7 mouse cellular contexts compared by ENCODE assay signal in genomic region chr4:123342091-123342641, GRCm38 (mm10). TPM values are rescaled to one million over a fixed set of nuclear protein-coding genes. Genes with fewer than 3 reads are reported as not detected.
A peak's percentile ranks its signal among the peaks of the same experiment; 100 is the strongest.
DNase-seq lines count a peak whose midpoint lies in the region; ATAC-seq and TF ChIP-seq lines count a peak whose summit lies in the region.

No protein-coding gene starts in this region.

- peak overlapping the region; percentile 90 for H3K4me2 ChIP-seq in forebrain, embryonic 13.5 days
- H3K4me2 ChIP-seq in liver, embryonic 11.5 days, result peak overlapping the region; percentile 97

- no peaks in the 10 kb centered on the region for H3K36me3 ChIP-seq in spleen, adult 2 months (ENCODE audit: control insufficient read depth, insufficient read depth, low read length)
- H3K36me3 ChIP-seq in forebrain, embryonic 13.5 days (ENCODE audit: poor library complexity, severe bottlenecking), result peaks cover 6% of the 10 kb centered on the region; the same call in 1 of the 2 replicates
- H3K36me3 ChIP-seq in liver, embryonic 11.5 days (ENCODE audit: control insufficient read depth, insufficient read depth, low read length), result no peaks in the 10 kb centered on the region
- H3K36me3 ChIP-seq in small intestine, adult 2 months (ENCODE audit: control insufficient read depth, insufficient read depth, low read length), result no peaks in the 10 kb centered on the region

- DNase-seq in spleen, adult 2 months (ENCODE audit: low read depth in 1 of 2, low spot score in 2 of 2), result no peak
- DNase-seq in spleen, postnatal 36 days (ENCODE audit: low spot score in 2 of 2), result no peak
- DNase-seq in liver, embryonic 11.5 days (ENCODE audit: low spot score), result no peak
- DNase-seq in left cerebral cortex, adult 9 months (ENCODE audit: low spot score in 2 of 2), result no peak
- DNase-seq in c-Kit-positive CD71-positive TER-119-positive erythroid progenitor cells, embryonic 14.5 days (ENCODE audit: low spot score), result no peak

- H3K27me3 ChIP-seq in spleen, adult 2 months (ENCODE audit: control insufficient read depth, insufficient read depth, low read length), result peaks cover 14% of the 10 kb centered on the region
- peaks cover 49% of the 10 kb centered on the region for H3K27me3 ChIP-seq in forebrain, embryonic 13.5 days
- H3K27me3 ChIP-seq in liver, embryonic 11.5 days (replicated peaks; ENCODE audit: control insufficient read depth, insufficient read depth, low read length), result peaks cover 40% of the 10 kb centered on the region
- peaks cover 6% of the 10 kb centered on the region; the same call in 1 of the 2 replicates for H3K27me3 ChIP-seq in small intestine, adult 2 months (ENCODE audit: control insufficient read depth, insufficient read depth, low read length)

- ATAC-seq in forebrain, embryonic 13.5 days, result peak; percentile 19
- peak; percentile 2; the same call in 1 of the 2 replicates for ATAC-seq in liver, embryonic 11.5 days (replicated peaks; ENCODE audit: low FRiP score)

- peaks cover 11% of the 10 kb centered on the region for H3K4me1 ChIP-seq in spleen, adult 2 months (ENCODE audit: control insufficient read depth, insufficient read depth, insufficient read length)
- peaks cover 16% of the 10 kb centered on the region for H3K4me1 ChIP-seq in forebrain, embryonic 13.5 days
- peaks cover 8% of the 10 kb centered on the region for H3K4me1 ChIP-seq in liver, embryonic 11.5 days (replicated peaks; ENCODE audit: control insufficient read depth, insufficient read depth, low read length)
- peaks cover 8% of the 10 kb centered on the region for H3K4me1 ChIP-seq in small intestine, adult 2 months (ENCODE audit: control insufficient read depth, insufficient read depth, insufficient read length, low read length)

- WGBS in spleen, adult 2 months, result 7% methylated on average over 43 of the region's 43 CpGs
- 3% methylated on average over 43 of the region's 43 CpGs for WGBS in forebrain, embryonic 13.5 days
- WGBS in liver, embryonic 11.5 days, result 4% methylated on average over 43 of the region's 43 CpGs
- WGBS in small intestine, adult 2 months, result 3% methylated on average over 43 of the region's 43 CpGs

- peak overlapping the region; percentile 84 for H3K4me3 ChIP-seq in spleen, adult 2 months (ENCODE audit: extremely low read depth, insufficient read depth, insufficient read length)
- H3K4me3 ChIP-seq in forebrain, embryonic 13.5 days, result peak overlapping the region; percentile 52
- peak overlapping the region; percentile 67 for H3K4me3 ChIP-seq in liver, embryonic 11.5 days (ENCODE audit: low read depth, low read length)
- H3K4me3 ChIP-seq in small intestine, adult 2 months (ENCODE audit: low read depth, low read length), result peak overlapping the region; percentile 77

- H3K9me3 ChIP-seq in forebrain, embryonic 13.5 days (replicated peaks), result no peaks in the 10 kb centered on the region
- H3K9me3 ChIP-seq in liver, embryonic 11.5 days (ENCODE audit: control insufficient read depth, low read length), result no peaks in the 10 kb centered on the region

- TF ChIP-seq POLR2A in spleen, adult 2 months (IDR thresholded peaks at IDR 0.05; ENCODE audit: low read depth, low read length), result no peak
- no peak for TF ChIP-seq POLR2A in small intestine, adult 2 months (IDR thresholded peaks at IDR 0.05; ENCODE audit: low read depth, low read length)

- no peak for TF ChIP-seq CTCF in spleen, adult 2 months (IDR thresholded peaks at IDR 0.05; ENCODE audit: extremely low read depth, insufficient read depth, insufficient read length, insufficient replicate concordance)
- no peak for TF ChIP-seq CTCF in small intestine, adult 2 months (IDR thresholded peaks at IDR 0.05; ENCODE audit: extremely low read depth, insufficient read length, insufficient replicate concordance, low read depth, low read length)

- H3K27ac ChIP-seq in spleen, adult 2 months (ENCODE audit: insufficient read depth, low read length), result no peak overlapping the region
- H3K27ac ChIP-seq in forebrain, embryonic 13.5 days, result no peak overlapping the region
- no peak overlapping the region for H3K27ac ChIP-seq in liver, embryonic 11.5 days (ENCODE audit: low read depth, low read length)
- H3K27ac ChIP-seq in small intestine, adult 2 months (ENCODE audit: insufficient read depth, low read depth, low read length), result no peak overlapping the region

- H3K9ac ChIP-seq in forebrain, embryonic 13.5 days, result peak overlapping the region; percentile 54
- H3K9ac ChIP-seq in liver, embryonic 11.5 days (ENCODE audit: low read depth, low read length), result 0 out of 2 replicates have a peak overlapping the region, but pooled peaks have one; percentile 12

RNA-seq across cellular contexts. Expression of gene Bmp8a, which starts 0.9 kb away (rescaled TPM):
- 0.41 and 0.95 TPM in 2 replicates for polyA plus RNA-seq in spleen, adult 2 months (2012; rRNA removed)
- not detected in 2 replicates for polyA plus RNA-seq in forebrain, embryonic 13.5 days (2015; fragmentation: Nextera tagmentation; extraction: Ambion mirVana)
- 0.42 and 0.63 TPM in 2 replicates for polyA plus RNA-seq in liver, embryonic 11.5 days (2014; fragmentation: Nextera tagmentation; extraction: Ambion mirVana)
- polyA plus RNA-seq in small intestine, adult 2 months (2012; rRNA removed), result 23.9 and 72.2 TPM in 2 replicates

RNA-seq across cellular contexts. Expression of gene Oxct2a, which starts 18.7 kb away (rescaled TPM):
- polyA plus RNA-seq in spleen, adult 2 months (2012; rRNA removed), result 0.04 and 0.28 TPM in 2 replicates
- polyA plus RNA-seq in forebrain, embryonic 13.5 days (2015; fragmentation: Nextera tagmentation; extraction: Ambion mirVana), result not detected in 2 replicates
- polyA plus RNA-seq in liver, embryonic 11.5 days (2014; fragmentation: Nextera tagmentation; extraction: Ambion mirVana), result 0.18 TPM in 1 of 2 replicates, not detected in the other
- 1.1 and 3.4 TPM in 2 replicates for polyA plus RNA-seq in small intestine, adult 2 months (2012; rRNA removed)

Comparison
In these comparisons a context has a peak if more than half of its experiments do, and no peak if none do; other contexts are left out.
1. RNA of gene Bmp8a, which starts 0.9 kb away (polyA plus RNA-seq): 23.9 to 72.2 TPM in small intestine, adult 2 months; 0.42 to 0.63 TPM in liver, embryonic 11.5 days, 0.41 to 0.95 TPM in spleen, adult 2 months and not detected in forebrain, embryonic 13.5 days; every median in the first group is over 10 times any median in the second.
2. Peak in every context shown above with its lines, with median percentiles within 50 percentile points of each other: H3K4me3 ChIP-seq.